Mouse (Mus musculus) heart, postnatal 0 days (tissue): Measurements from ENCODE around the gene Lcn6. TPM values are rescaled to one million over a fixed set of nuclear protein-coding genes. Genes with fewer than 3 reads are reported as not detected.

Experiments
- ATAC-seq: fragments of 200-750 bp; cut with Nextera tagmentation; 2 replicates; pipeline ENCODE4 v1.8.0; 2017; ENCODE audit warnings: low read depth, moderate number of reproducible peaks, moderate library complexity; ENCODE audit not compliant: insufficient read depth
- DNase-seq: peaks from one replicate; pipeline ENCODE4 v3.0.0-alpha.2; 2016; ENCODE audit warnings: low spot score
- H3K27ac ChIP-seq: fragments of 300-500 bp; sonication (generic); 2 replicates; pipeline ENCODE4 v1.5.1; 2014; ENCODE audit warnings: low read depth, mild to moderate bottlenecking
- H3K27me3 ChIP-seq: fragments of 300-500 bp; sonication (generic); 2 replicates; pipeline ENCODE4 v1.6.1; 2014; ENCODE audit warnings: low read length, mixed read lengths; ENCODE audit not compliant: control insufficient read depth, insufficient read depth
- H3K36me3 ChIP-seq: fragments of 300-500 bp; sonication (generic); replicated peaks from 2 replicates; pipeline ENCODE4 v1.6.1; 2014; ENCODE audit warnings: low read length, mixed read lengths; ENCODE audit not compliant: control insufficient read depth, insufficient read depth
- H3K4me1 ChIP-seq: fragments of 300-500 bp; sonication (generic); 2 replicates; pipeline ENCODE4 v1.6.1; 2014; ENCODE audit warnings: antibody characterized with exemption; ENCODE audit not compliant: control insufficient read depth, insufficient read depth
- H3K4me2 ChIP-seq: fragments of 300-500 bp; sonication (generic); 2 replicates; pipeline ENCODE4 v1.6.1; 2014; ENCODE audit warnings: low read depth, mild to moderate bottlenecking, low read length, moderate library complexity
- H3K4me3 ChIP-seq: fragments of 300-500 bp; sonication (generic); 2 replicates; pipeline ENCODE4 v1.5.1; 2014; ENCODE audit warnings: low read depth, low read length
- H3K9ac ChIP-seq: fragments of 300-500 bp; sonication (generic); replicated peaks from 2 replicates; pipeline ENCODE4 v1.6.1; 2014; ENCODE audit warnings: low read depth, low read length, mixed read lengths
- H3K9me3 ChIP-seq: fragments of 300-500 bp; sonication (generic); replicated peaks from 2 replicates; pipeline ENCODE4 v1.6.1; 2016; ENCODE audit warnings: low read length; ENCODE audit not compliant: control insufficient read depth
- CTCF ChIP-seq: IDR thresholded peaks from 2 replicates; pipeline ENCODE4 v1.5.1; 2016; ENCODE audit warnings: antibody characterized with exemption, control low read depth, low read depth
- EP300 ChIP-seq: IDR thresholded peaks from 2 replicates; pipeline ENCODE4 v1.6.1; 2016; ENCODE audit warnings: antibody characterized with exemption, low read depth
- WGBS: fragments of 180-500 bp; shearing (Covaris S2); extraction: QIAGEN DNeasy Blood & Tissue Kit; methylation state at CpG from one replicate; pipeline ENCODE4 v1.1.7; 2014; 5-methylcytosine and 5-hydroxymethylcytosine counted together
- polyA plus RNA-seq: library from polyadenylated mRNA; unstranded; fragments of >200 nt; fragmentation: Nextera tagmentation; extraction: Ambion mirVana; gene quantifications from 2 replicates; pipeline ENCODE4 v1.2.1, GENCODE M21; 2015
- total RNA-seq: library from RNA; depleted of rRNA; stranded (reverse); fragments of >200 nt; gene quantifications from 2 replicates; pipeline ENCODE4 v1.2.3, GENCODE M21; 2014; ENCODE audit warnings: low replicate concordance

Gene Lcn6
- total and polyA plus RNA-seq, 2 experiments from 2014 or later: not detected

DNA sequence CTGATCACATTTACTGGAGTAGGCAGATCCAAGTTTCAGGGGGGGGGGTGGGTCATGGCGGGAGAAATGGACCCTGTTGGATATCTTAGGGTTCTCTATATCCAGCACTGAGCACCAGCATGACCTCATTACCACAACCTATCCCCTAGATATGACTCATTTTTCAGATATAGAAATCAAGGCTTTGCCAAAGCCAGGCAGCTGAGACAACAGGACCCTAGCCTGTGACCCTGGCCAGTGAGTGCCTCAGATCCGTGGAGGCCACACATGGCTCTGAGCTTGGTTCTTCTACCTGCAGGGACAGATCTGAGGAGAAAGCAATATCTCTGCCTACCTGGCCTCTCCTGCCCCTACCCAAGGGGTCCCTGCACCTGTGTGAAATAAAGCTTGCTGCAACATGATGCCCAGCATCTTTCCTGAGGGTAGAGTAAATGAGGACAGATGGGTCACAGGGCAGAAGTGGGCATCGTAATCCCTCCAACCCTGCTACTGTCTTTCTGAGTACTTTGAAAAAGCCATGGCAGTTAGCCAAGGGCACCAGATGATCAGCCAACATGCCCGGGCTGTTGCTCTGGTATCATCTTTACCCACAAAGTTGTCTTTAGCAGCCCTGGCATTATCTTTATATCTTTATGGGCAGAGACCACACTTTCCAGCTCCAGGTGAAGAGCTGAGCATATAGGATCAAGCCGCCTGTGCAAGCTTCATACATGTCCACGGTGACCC lies 15.2 kb upstream of the Lcn6 start:
- Histone ChIP-seq H3K4me1 (no peaks in the 10 kb centered on the region), H3K36me3 (no peaks in the 10 kb centered on the region), H3K27me3 (no peaks in the 10 kb centered on the region), H3K4me2 (no peak overlapping the region), H3K27ac (no peak overlapping the region), H3K4me3 (no peak overlapping the region), H3K9ac (no peak overlapping the region), H3K9me3 (no peaks in the 10 kb centered on the region)
- 67% methylated on average over 6 of the region's 6 CpGs for WGBS
- DNase-seq (no peak), ATAC-seq (no peak)
- TF ChIP-seq CTCF (no peak), EP300 (no peak)

DNA sequence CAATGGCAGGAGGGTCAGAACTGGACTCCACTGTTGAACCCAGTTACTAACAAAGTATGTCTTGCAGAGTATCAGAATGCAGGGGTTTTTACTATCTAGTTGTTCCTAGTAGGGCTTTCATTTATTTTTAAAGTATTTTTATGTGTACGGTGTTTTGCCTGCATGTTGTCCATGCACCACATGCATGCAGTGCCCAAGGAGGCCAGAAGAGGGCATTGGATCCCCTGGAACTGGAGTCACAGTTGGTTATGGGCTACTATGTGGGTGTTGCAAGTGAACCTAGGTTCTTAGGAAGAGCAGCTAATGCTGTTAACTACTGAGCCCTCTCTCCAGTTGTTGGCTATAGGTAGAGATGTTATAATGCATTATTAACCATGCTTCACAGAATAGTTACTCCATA lies 13.1 kb upstream of the Lcn6 start:
- Histone ChIP-seq H3K27ac (no peak overlapping the region), H3K9me3 (no peaks in the 10 kb centered on the region), H3K4me3 (no peak overlapping the region), H3K36me3 (no peaks in the 10 kb centered on the region), H3K27me3 (no peaks in the 10 kb centered on the region), H3K4me2 (no peak overlapping the region), H3K9ac (no peak overlapping the region), H3K4me1 (no peaks in the 10 kb centered on the region)
- ATAC-seq (no peak), DNase-seq (peak; percentile 30)
- peak; percentile 61 for TF ChIP-seq CTCF
- TF ChIP-seq EP300: no peak
- 64% methylated on average over 1 of the region's 1 CpGs for WGBS

DNA sequence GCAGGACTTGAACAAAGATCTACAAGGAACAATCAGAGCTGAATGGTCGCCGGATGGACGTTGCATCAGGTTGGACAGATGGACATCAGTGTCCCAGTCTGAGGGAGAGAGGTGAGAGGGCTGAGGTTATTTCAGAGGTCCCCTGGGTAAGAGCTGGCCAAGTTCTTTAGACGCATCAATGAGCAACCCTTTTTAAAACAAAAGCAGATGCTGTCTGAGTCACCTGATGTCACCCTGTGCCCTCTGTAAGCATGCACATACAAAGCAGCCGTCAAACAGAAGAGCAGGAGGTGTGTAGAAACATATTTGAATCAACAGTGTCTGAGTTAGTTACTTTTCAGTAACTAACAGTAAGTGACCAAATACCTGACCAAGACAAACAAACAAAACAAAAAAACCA lies 12.5 kb upstream of the Lcn6 start:
- H3K9ac ChIP-seq: no peak overlapping the region
- H3K4me3 ChIP-seq: no peak overlapping the region
- ATAC-seq (no peak), DNase-seq (no peak)
- WGBS: 78% methylated on average over 5 of the region's 5 CpGs
- no peaks in the 10 kb centered on the region for H3K27me3 ChIP-seq
- H3K4me2 ChIP-seq: no peak overlapping the region
- no peak for TF ChIP-seq EP300
- TF ChIP-seq CTCF: no peak
- no peak overlapping the region for H3K27ac ChIP-seq
- no peaks in the 10 kb centered on the region for H3K4me1 ChIP-seq
- H3K36me3 ChIP-seq: no peaks in the 10 kb centered on the region
- H3K9me3 ChIP-seq: no peaks in the 10 kb centered on the region

DNA sequence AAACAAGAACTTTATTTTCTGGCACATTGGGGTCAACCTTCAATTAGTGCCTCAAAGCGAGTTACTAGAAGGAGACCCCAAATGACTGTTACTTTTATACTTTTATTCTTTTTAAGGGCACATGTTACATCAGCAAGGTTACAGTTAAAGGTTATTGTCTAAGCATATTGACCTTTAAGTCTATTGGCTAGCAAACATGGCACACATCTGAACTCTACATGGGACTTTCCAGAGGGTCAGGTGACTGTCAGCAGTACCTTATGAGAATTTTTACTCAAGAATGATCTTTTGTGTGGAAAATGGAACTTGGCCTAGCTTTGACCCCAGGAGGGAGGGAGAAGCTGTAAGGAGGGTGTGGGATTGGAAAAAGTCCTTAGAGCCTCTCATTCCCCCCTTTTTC lies 10.1 kb upstream of the Lcn6 start:
- H3K27me3 ChIP-seq: no peaks in the 10 kb centered on the region
- H3K4me2 ChIP-seq: no peak overlapping the region
- TF ChIP-seq EP300: no peak
- no peak for TF ChIP-seq CTCF
- no peak overlapping the region for H3K9ac ChIP-seq
- 34% methylated on average over 1 of the region's 1 CpGs for WGBS
- ATAC-seq (no peak), DNase-seq (no peak)
- H3K4me1 ChIP-seq: no peaks in the 10 kb centered on the region
- H3K36me3 ChIP-seq: no peaks in the 10 kb centered on the region
- no peak overlapping the region for H3K4me3 ChIP-seq
- H3K9me3 ChIP-seq: no peaks in the 10 kb centered on the region
- no peak overlapping the region for H3K27ac ChIP-seq

DNA sequence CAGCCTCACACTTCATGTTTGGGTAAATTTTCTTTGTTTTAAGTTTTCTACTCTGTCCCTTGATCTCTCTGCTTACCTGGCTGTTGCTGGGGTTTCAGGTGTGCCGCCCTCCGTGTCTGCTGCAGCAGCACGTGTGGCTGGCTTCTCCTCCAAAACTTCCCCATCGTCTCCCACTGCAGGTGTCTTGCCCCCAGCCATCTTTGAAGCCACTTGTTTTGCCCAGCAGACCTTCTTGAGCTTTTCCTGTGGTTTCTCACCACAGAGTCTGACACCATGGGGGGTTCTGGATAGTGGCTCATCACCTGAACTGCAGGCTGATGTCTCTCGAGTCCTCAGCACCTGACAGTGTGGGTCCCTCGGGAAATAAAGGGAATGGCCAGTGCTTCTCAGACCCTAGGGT lies 3.0 kb downstream of the Lcn6 start:
- DNase-seq: no peak
- 69% methylated on average over 6 of the region's 6 CpGs for WGBS
- no peak for ATAC-seq

DNA sequence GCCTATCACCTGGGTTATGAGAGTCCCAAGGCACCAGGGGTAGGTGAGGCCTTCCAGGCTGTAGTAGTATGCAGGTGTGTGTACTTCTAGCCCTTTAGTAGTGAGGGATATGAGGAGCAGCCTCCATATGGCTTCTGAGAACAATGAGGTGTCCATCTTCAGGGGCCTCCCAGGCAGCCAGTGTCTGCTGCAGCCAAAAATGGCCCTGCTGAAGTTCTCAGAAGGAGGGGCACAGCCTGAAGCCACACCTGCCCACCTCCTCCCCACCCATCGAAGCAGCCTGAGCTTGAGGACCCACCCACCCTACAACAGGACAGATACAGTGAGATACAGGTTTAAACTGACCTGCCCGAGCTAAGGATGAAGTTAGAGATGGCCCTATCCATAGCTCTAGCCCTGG lies 5.8 kb downstream of the Lcn6 start, which contains the start of gene Lcn10:
Gene Lcn10, plus strand, starts transcription at position 301 of the 400 bp plus-strand sequence.
- Histone ChIP-seq H3K27ac (no peak within 1 kb of the TSS), H3K9ac (no peak within 1 kb of the TSS), H3K27me3 (no peaks in the 10 kb centered on the region), H3K4me3 (no peak within 1 kb of the TSS), H3K9me3 (no peaks in the 10 kb centered on the region), H3K4me1 (no peaks in the 10 kb centered on the region), H3K4me2 (no peak within 1 kb of the TSS), H3K36me3 (no peaks in the 10 kb centered on the region)
- TF ChIP-seq EP300: no peak
- no peak for TF ChIP-seq CTCF
- DNase-seq (no peak), ATAC-seq (no peak)
- WGBS: 48% methylated on average over 2 of the region's 2 CpGs

More for the DNA sequence above, 3.0 kb downstream of the Lcn6 start:
- no peak overlapping the region for H3K27ac ChIP-seq
- H3K36me3 ChIP-seq: no peaks in the 10 kb centered on the region
- H3K9ac ChIP-seq: no peak overlapping the region
- no peaks in the 10 kb centered on the region for H3K4me1 ChIP-seq
- H3K4me2 ChIP-seq: no peak overlapping the region
- H3K27me3 ChIP-seq: no peaks in the 10 kb centered on the region
- no peaks in the 10 kb centered on the region for H3K9me3 ChIP-seq
- H3K4me3 ChIP-seq: no peak overlapping the region
- TF ChIP-seq EP300 (no peak), CTCF (no peak)
